Comparison of ENCODE assay signal across 17 mouse cellular contexts in genomic region chr1:60958287-60958686, GRCm38 (mm10). TPM values are rescaled to one million over a fixed set of nuclear protein-coding genes. Genes with fewer than 3 reads are reported as not detected.
DNase-seq lines count a peak whose midpoint lies in the region; TF ChIP-seq lines count a peak whose summit lies in the region.
"Had no signal": no experiment of that assay in that cellular context is flagged by ENCODE, and none has a peak within 500 bp of the region (broad histone marks: within the 10 kb centered on the region; RNA-seq: fewer than 3 reads in every experiment).

No protein-coding gene starts in this region.

- TF ChIP-seq CTCF in left cerebral cortex, adult 2 months (IDR thresholded peaks at IDR 0.05): peak; percentile 16
- TF ChIP-seq CTCF in thymus, adult 2 months (IDR thresholded peaks at IDR 0.05; ENCODE audit: borderline replicate concordance, control insufficient read depth, extremely low read depth, insufficient read depth, low read length, poor library complexity): no peak
- peak; percentile 9 to 13 (median 10); a peak in 3 of 6 replicates for TF ChIP-seq CTCF in MEL (IDR thresholded peaks at IDR 0.05 in 2 of 3, conservative IDR thresholded peaks at IDR 0.05 in 1 of 3; ENCODE audit: control insufficient read depth in 1 of 3, insufficient read depth in 1 of 3, low read depth in 2 of 3, low read length in 3 of 3, poor library complexity in 1 of 3, severe bottlenecking in 1 of 3)

- no peak overlapping the region for H3K9ac ChIP-seq in MEL (ENCODE audit: control insufficient read depth, low read depth, low read length, poor library complexity, severe bottlenecking)
- H3K9ac ChIP-seq: embryonic facial prominence, embryonic 13.5 days; liver, embryonic 13.5 days; neural tube, embryonic 13.5 days had no signal

- no peak; the same call in 1 of the 2 replicates for TF ChIP-seq RAD21 in MEL (IDR thresholded peaks at IDR 0.05; ENCODE audit: low read depth, low read length)

- H3K79me2 ChIP-seq in MEL (ENCODE audit: control insufficient read depth, insufficient read depth, low read length, poor library complexity): no peaks in the 10 kb centered on the region

- no peaks in the 10 kb centered on the region for H3K27me3 ChIP-seq in thymus, adult 2 months (ENCODE audit: control insufficient read depth, insufficient read depth, low read length)
- H3K27me3 ChIP-seq in MEL (ENCODE audit: control insufficient read depth in 1 of 2, insufficient read depth in 2 of 2, low read length in 2 of 2): no peaks in the 10 kb centered on the region
- H3K27me3 ChIP-seq: embryonic facial prominence, embryonic 13.5 days; liver, embryonic 13.5 days; neural tube, embryonic 13.5 days had no signal

- TF ChIP-seq EP300 in MEL (IDR thresholded peaks at IDR 0.05; ENCODE audit: low read depth in 1 of 2, low read length in 2 of 2): no peak

- no peak for TF ChIP-seq POLR2A in thymus, adult 2 months (IDR thresholded peaks at IDR 0.05; ENCODE audit: control insufficient read depth, extremely low read depth, insufficient read depth, low read length, poor library complexity)
- TF ChIP-seq POLR2A in MEL (IDR thresholded peaks at IDR 0.05; ENCODE audit: control insufficient read depth in 1 of 2, insufficient read depth in 1 of 2, low read depth in 1 of 2, low read length in 2 of 2, poor library complexity in 1 of 2): no peak

- no peak for DNase-seq in left cerebral cortex, adult 2 months (ENCODE audit: extremely low spot score in 1 of 2, low spot score in 2 of 2)
- DNase-seq in left cerebral cortex, postnatal 4 days: no peak
- peak; percentile 28 for DNase-seq in thymus, adult 2 months
- DNase-seq in thymus, postnatal 25 days: no peak
- no peak for DNase-seq in MEL (ENCODE audit: low read depth, low spot score)
- no peak for DNase-seq in cerebellum, postnatal 10 days
- no peak for DNase-seq in adrenal gland, postnatal 4 days (ENCODE audit: low spot score in 2 of 2)
- DNase-seq: adrenal gland, adult 2 months; cerebellum, adult 18-20 months; gastrocnemius, postnatal 36 days; liver, embryonic 13.5 days; right cerebral cortex, postnatal 4 days had no signal

- H3K27ac ChIP-seq in left cerebral cortex, adult 2 months: no peak overlapping the region
- no peak overlapping the region for H3K27ac ChIP-seq in thymus, adult 2 months (ENCODE audit: control insufficient read depth, insufficient read depth, low read length)
- no peak overlapping the region for H3K27ac ChIP-seq in MEL (ENCODE audit: control insufficient read depth, low read depth, low read length)
- H3K27ac ChIP-seq: embryonic facial prominence, embryonic 13.5 days; forebrain, embryonic 10.5 days; hindbrain, embryonic 10.5 days; liver, embryonic 13.5 days; neural tube, embryonic 13.5 days had no signal

- 0 out of 2 replicates have a peak, but pooled peaks cover 3% of the 10 kb centered on the region for H3K4me1 ChIP-seq in thymus, adult 2 months (replicated peaks; ENCODE audit: control insufficient read depth, insufficient read depth, low read length)
- no peaks in the 10 kb centered on the region for H3K4me1 ChIP-seq in MEL (ENCODE audit: control insufficient read depth in 1 of 2, insufficient read depth in 2 of 2, low read length in 2 of 2)
- H3K4me1 ChIP-seq: forebrain, embryonic 10.5 days; hindbrain, embryonic 10.5 days; neural tube, embryonic 13.5 days had no signal

- H3K36me3 ChIP-seq in thymus, adult 2 months (ENCODE audit: control insufficient read depth, insufficient read depth, low read length): no peaks in the 10 kb centered on the region
- no peaks in the 10 kb centered on the region for H3K36me3 ChIP-seq in MEL (ENCODE audit: control insufficient read depth in 1 of 2, insufficient read depth in 2 of 2, low read length in 2 of 2)
- H3K36me3 ChIP-seq: embryonic facial prominence, embryonic 13.5 days; forebrain, embryonic 10.5 days; hindbrain, embryonic 10.5 days; liver, embryonic 13.5 days; neural tube, embryonic 13.5 days had no signal

- no peaks in the 10 kb centered on the region for H3K9me3 ChIP-seq in MEL (replicated peaks; ENCODE audit: insufficient read depth, low read length)
- H3K9me3 ChIP-seq: embryonic facial prominence, embryonic 13.5 days; forebrain, embryonic 10.5 days; hindbrain, embryonic 10.5 days; liver, embryonic 13.5 days; neural tube, embryonic 13.5 days had no signal

- intact Hi-C loops in left cerebral cortex, adult 2 months (cut with DNase I): no loop called here
- intact Hi-C loops in left cerebral cortex, postnatal 4 days (cut with DNase I): no loop called here

- 91% methylated on average over 1 of the region's 1 CpGs for WGBS in thymus, adult 2 months

- H3K4me3 ChIP-seq in left cerebral cortex, adult 2 months: no peak overlapping the region
- H3K4me3 ChIP-seq in thymus, adult 2 months (ENCODE audit: control insufficient read depth, insufficient read depth, low read length): no peak overlapping the region
- H3K4me3 ChIP-seq in MEL (ENCODE audit: control insufficient read depth in 1 of 2, insufficient read depth in 1 of 2, low read depth in 2 of 2, low read length in 2 of 2): no peak overlapping the region
- H3K4me3 ChIP-seq: embryonic facial prominence, embryonic 13.5 days; forebrain, embryonic 10.5 days; hindbrain, embryonic 10.5 days; liver, embryonic 13.5 days; neural tube, embryonic 13.5 days had no signal

TF ChIP-seq in MEL, 35 proteins besides CTCF, POLR2A, EP300 and RAD21:
- TF ChIP-seq MYC (IDR thresholded peaks at IDR 0.05; ENCODE audit: low read depth, low read length): no peak
- TF ChIP-seq HCFC1 (IDR thresholded peaks at IDR 0.05; ENCODE audit: low read depth, low read length): no peak
- TF ChIP-seq TAL1 (IDR thresholded peaks at IDR 0.05; ENCODE audit: low read length): no peak
- TF ChIP-seq NRF1 (IDR thresholded peaks at IDR 0.05; ENCODE audit: insufficient read depth, low read depth, low read length, poor library complexity, severe bottlenecking): no peak
- no peak for TF ChIP-seq POLR2AphosphoS5 (IDR thresholded peaks at IDR 0.05; ENCODE audit: borderline replicate concordance, low read depth, low read length)
- no peak for TF ChIP-seq TBP (IDR thresholded peaks at IDR 0.05; ENCODE audit: low read depth, low read length)
- TF ChIP-seq ZKSCAN1 (IDR thresholded peaks at IDR 0.05; ENCODE audit: low read depth, low read length): no peak
- TF ChIP-seq KAT2A (conservative IDR thresholded peaks at IDR 0.05; ENCODE audit: low read depth, low read length): no peak
- TF ChIP-seq MAZ (IDR thresholded peaks at IDR 0.05; ENCODE audit: low read depth, low read length): no peak
- no peak for TF ChIP-seq E2F4 (IDR thresholded peaks at IDR 0.05; ENCODE audit: borderline replicate concordance, low read depth, low read length)
- no peak for TF ChIP-seq MAX (IDR thresholded peaks at IDR 0.05; ENCODE audit: low read length)
- TF ChIP-seq GABPA (IDR thresholded peaks at IDR 0.05; ENCODE audit: low read depth, low read length): no peak
- TF ChIP-seq NELFE (IDR thresholded peaks at IDR 0.05; ENCODE audit: low read depth, low read length): no peak
- TF ChIP-seq MEF2A (IDR thresholded peaks at IDR 0.05; ENCODE audit: extremely low read depth, insufficient replicate concordance, low read depth, low read length, poor library complexity, severe bottlenecking): no peak
- no peak for TF ChIP-seq CHD1 (IDR thresholded peaks at IDR 0.05; ENCODE audit: low read depth, low read length)
- TF ChIP-seq RCOR1 (IDR thresholded peaks at IDR 0.05; ENCODE audit: low read depth, low read length): no peak

RNA-seq across cellular contexts. Expression of gene Icos, which starts 19.4 kb away (rescaled TPM):
- under 1 TPM in 1 of 2 experiments, not detected in 1; 0.09 TPM for total RNA-seq in left cerebral cortex, adult 2 months (2021)
- under 1 TPM; 0.16 to 0.20 TPM for total RNA-seq in left cerebral cortex, postnatal 4 days (2021)
- polyA plus RNA-seq in thymus, adult 2 months (2012; rRNA removed): 8.1 and 8.9 TPM in 2 replicates
- not detected in 2 replicates for total RNA-seq in MEL (2012; rRNA removed)
- polyA plus RNA-seq in MEL (2012; ENCODE audit: insufficient read depth in 1 of 2, insufficient read length in 2 of 2, low read depth in 1 of 2, low replicate concordance in 2 of 2, missing spikeins in 1 of 2): not detected
- under 1 TPM; 0.08 to 0.34 TPM for total RNA-seq in adrenal gland, postnatal 4 days (2021)
- total RNA-seq: gastrocnemius, postnatal 36 days; layer of hippocampus, postnatal 25 days had no signal
- polyA plus RNA-seq: neural tube, embryonic 13.5 days had no signal
